Mouse (Mus musculus) small intestine, adult 2 months (tissue): ENCODE data around the gene Cenpb. TPM values are rescaled to one million over a fixed set of nuclear protein-coding genes. Genes with fewer than 3 reads are reported as not detected.

Source experiments
- H3K27ac ChIP-seq: fragments of 200-500 bp; 2 replicates; pipeline ENCODE4 v1.5.1; 2012; ENCODE audit warnings: low read depth, low read length, control low read depth, inconsistent platforms; ENCODE audit not compliant: insufficient read depth
- H3K27me3 ChIP-seq: fragments of 200-500 bp; 2 replicates; pipeline ENCODE4 v1.6.1; 2012; ENCODE audit warnings: mild to moderate bottlenecking, moderate library complexity, low read length, inconsistent platforms; ENCODE audit not compliant: control insufficient read depth, insufficient read depth
- H3K36me3 ChIP-seq: fragments of 200-500 bp; 2 replicates; pipeline ENCODE4 v1.6.1; 2012; ENCODE audit warnings: mild to moderate bottlenecking, low read length, control low read depth, inconsistent platforms; ENCODE audit not compliant: control insufficient read depth, insufficient read depth
- H3K4me1 ChIP-seq: fragments of 200-500 bp; 2 replicates; pipeline ENCODE4 v1.6.1; 2012; ENCODE audit warnings: low read length, inconsistent platforms, mixed read lengths; ENCODE audit not compliant: control insufficient read depth, insufficient read depth, insufficient read length
- H3K4me3 ChIP-seq: fragments of 200-500 bp; 2 replicates; pipeline ENCODE4 v1.5.1; 2012; ENCODE audit warnings: low read depth, mild to moderate bottlenecking, control low read depth, inconsistent platforms, low read length, moderate library complexity
- CTCF ChIP-seq: fragments of 200-500 bp; IDR thresholded peaks from 2 replicates; pipeline ENCODE4 v1.5.1; 2012; ENCODE audit warnings: low read depth, mild to moderate bottlenecking, control low read depth, inconsistent platforms, low read length, moderate library complexity, mixed read lengths; ENCODE audit not compliant: insufficient replicate concordance, insufficient read length; ENCODE audit errors: extremely low read depth
- POLR2A ChIP-seq: fragments of 200-500 bp; IDR thresholded peaks from 2 replicates; pipeline ENCODE4 v1.6.1; 2012; ENCODE audit warnings: low read depth, mild to moderate bottlenecking, control low read depth, inconsistent platforms, low read length, moderate library complexity
- WGBS: fragments of 180-500 bp; shearing (Covaris S2); methylation state at CpG from one replicate; pipeline ENCODE4 v1.1.7; 2018; 5-methylcytosine and 5-hydroxymethylcytosine counted together
- polyA plus RNA-seq: library from polyadenylated mRNA; depleted of rRNA; stranded (reverse); fragments of >200 nt; gene quantifications from 2 replicates; pipeline ENCODE4 v1.2.3, GENCODE M21; 2012

Cenpb gene
- polyA plus RNA-seq, 1 experiment, result 95.1 TPM

- 61% methylated on average over 4 of the region's 4 CpGs for WGBS
- TF ChIP-seq POLR2A (no peak), CTCF (no peak)
- H3K4me1 ChIP-seq, result peaks cover 26% of the 10 kb centered on the region
- no peaks in the 10 kb centered on the region for H3K27me3 ChIP-seq
- H3K36me3 ChIP-seq, result no peaks in the 10 kb centered on the region
- no peak overlapping the region for H3K27ac ChIP-seq
- H3K4me3 ChIP-seq, result no peak overlapping the region
Measured at GRCm38 (mm10) chr2:131220030-131220429, 40.2 kb upstream of the Cenpb start.

- WGBS, result 27% methylated on average over 7 of the region's 7 CpGs
- H3K27me3 ChIP-seq, result no peaks in the 10 kb centered on the region
- TF ChIP-seq CTCF (no peak), POLR2A (no peak)
- peak overlapping the region; percentile 36 for H3K27ac ChIP-seq
- H3K4me3 ChIP-seq, result no peak overlapping the region
- H3K4me1 ChIP-seq, result peaks cover 30% of the 10 kb centered on the region
- H3K36me3 ChIP-seq, result peaks cover 11% of the 10 kb centered on the region; the same call in 1 of the 2 replicates
Measured at GRCm38 (mm10) chr2:131215941-131216858, 36.3 kb upstream of the Cenpb start.

- Histone ChIP-seq H3K36me3 (peaks cover 11% of the 10 kb centered on the region; the same call in 1 of the 2 replicates), H3K4me1 (peaks cover 38% of the 10 kb centered on the region), H3K27ac (peak overlapping the region; percentile 82), H3K27me3 (no peaks in the 10 kb centered on the region), H3K4me3 (no peak overlapping the region)
- TF ChIP-seq CTCF, result no peak
- 34% methylated on average over 7 of the region's 7 CpGs for WGBS
Measured at GRCm38 (mm10) chr2:131213773-131214172, 33.9 kb upstream of the Cenpb start.

- WGBS, result 15% methylated on average over 9 of the region's 9 CpGs
- TF ChIP-seq POLR2A (no peak; the same call in 1 of the 2 replicates), CTCF (no peak)
- Histone ChIP-seq H3K27me3 (no peaks in the 10 kb centered on the region), H3K27ac (peak overlapping the region; percentile 98), H3K36me3 (peaks cover 11% of the 10 kb centered on the region; the same call in 1 of the 2 replicates), H3K4me1 (peaks cover 38% of the 10 kb centered on the region), H3K4me3 (peak overlapping the region; percentile 82)
Measured at GRCm38 (mm10) chr2:131211026-131211615, 31.3 kb upstream of the Cenpb start.

DNA sequence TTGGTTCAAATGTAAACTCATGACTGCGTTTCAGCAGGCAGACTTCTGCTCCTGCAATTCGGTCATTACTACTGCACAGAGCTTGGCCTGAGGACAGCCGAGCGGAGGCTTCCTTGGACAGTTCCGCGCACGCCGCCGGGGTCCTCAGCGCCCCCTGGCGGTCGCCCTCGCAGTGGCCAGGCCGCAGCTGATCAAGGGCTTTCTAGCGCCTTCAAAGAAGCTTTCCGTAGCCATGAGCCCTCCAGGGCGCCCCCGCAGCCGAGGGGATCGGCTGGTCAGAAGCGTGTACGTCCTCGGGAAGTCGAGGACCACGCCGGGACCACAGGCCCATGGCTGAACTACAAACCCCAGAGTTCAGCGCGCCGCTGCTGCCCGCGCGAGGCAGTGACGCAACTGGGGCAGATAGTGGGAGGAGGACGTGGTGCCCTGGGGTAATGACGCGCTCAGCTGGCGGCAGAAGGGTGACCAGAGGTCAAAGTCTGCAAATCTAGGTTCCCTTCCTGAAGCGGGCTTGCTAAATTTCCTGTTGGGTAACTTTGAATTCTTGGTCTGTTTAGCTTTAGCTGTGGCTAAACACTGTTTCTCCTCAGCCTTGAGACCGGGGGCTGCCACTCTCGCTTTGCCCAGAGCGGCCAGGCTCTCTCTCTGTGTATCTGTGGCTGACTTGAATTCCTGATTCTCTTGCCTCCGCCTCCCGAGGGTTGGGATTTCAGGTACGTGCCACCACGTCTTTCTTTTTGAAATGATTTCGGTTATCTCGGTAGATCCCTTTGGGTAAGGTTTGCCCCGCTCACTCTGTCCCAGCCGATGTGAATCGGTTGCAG lies 30.3 kb upstream of the Cenpb start:
- H3K27ac ChIP-seq, result peak overlapping the region; percentile 98
- WGBS, result under 1% methylated on average over 50 of the region's 50 CpGs
- no peaks in the 10 kb centered on the region for H3K27me3 ChIP-seq
- H3K4me1 ChIP-seq, result peaks cover 38% of the 10 kb centered on the region
- peaks cover 11% of the 10 kb centered on the region; the same call in 1 of the 2 replicates for H3K36me3 ChIP-seq
- peak overlapping the region; percentile 82 for H3K4me3 ChIP-seq
- TF ChIP-seq POLR2A (peak; percentile 24; the same call in 1 of the 2 replicates), CTCF (peak; percentile 99)

DNA sequence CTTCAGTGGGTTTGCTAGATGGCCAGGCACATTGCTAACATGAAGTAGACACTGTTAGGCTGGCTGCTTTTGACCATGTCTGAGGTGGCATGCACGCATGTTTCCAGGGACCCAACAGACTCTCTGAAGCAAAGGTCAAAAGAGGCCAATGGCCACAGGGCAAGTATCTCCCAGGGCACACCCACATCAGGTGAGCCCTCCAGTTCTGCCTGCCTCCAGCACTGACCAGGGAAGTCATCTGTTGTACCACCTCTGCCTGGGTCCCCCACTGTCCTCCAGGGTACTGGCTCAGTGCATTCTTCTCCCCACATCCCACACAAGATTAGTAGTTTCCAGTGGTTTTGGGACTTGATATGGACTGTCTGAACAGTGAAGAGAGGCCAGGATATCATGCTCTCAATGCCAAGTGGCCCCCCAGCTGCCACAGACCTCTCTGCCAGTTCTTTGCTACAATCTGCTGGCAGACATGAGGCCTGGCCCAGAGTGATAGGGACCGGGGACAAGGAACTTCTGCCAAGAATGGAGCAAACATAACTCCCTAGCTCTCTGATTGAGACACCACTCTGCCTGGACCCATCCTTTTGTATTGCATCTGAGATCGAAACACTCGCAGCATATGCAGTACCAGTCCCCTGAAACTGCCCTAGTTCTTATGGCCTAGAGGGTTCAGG lies 29.4 kb upstream of the Cenpb start:
- H3K4me1 ChIP-seq, result peaks cover 45% of the 10 kb centered on the region
- no peak overlapping the region for H3K4me3 ChIP-seq
- no peaks in the 10 kb centered on the region for H3K27me3 ChIP-seq
- 59% methylated on average over 4 of the region's 4 CpGs for WGBS
- peaks cover 10% of the 10 kb centered on the region; the same call in 1 of the 2 replicates for H3K36me3 ChIP-seq
- peak overlapping the region; percentile 95 for H3K27ac ChIP-seq
- TF ChIP-seq POLR2A, result 0 out of 2 replicates have a peak, but pooled peaks have one; percentile 5
- TF ChIP-seq CTCF, result no peak
